Mouse (Mus musculus) heart, embryonic 12.5 days (tissue): ENCODE measurements around the gene Ldb3. TPM values are rescaled to one million over a fixed set of nuclear protein-coding genes. Genes with fewer than 3 reads are reported as not detected.
A peak's percentile ranks its signal among the peaks of the same experiment; 100 is the strongest.

Experiments used
- ATAC-seq: fragments of 200-750 bp; cut with Nextera tagmentation; 2 replicates; pipeline ENCODE4 v1.8.0; 2017; ENCODE audit warnings: moderate TSS enrichment, moderate library complexity; ENCODE audit not compliant: insufficient number of reproducible peaks, low FRiP score
- H3K27ac ChIP-seq: fragments of 300-500 bp; sonication (generic); 2 replicates; pipeline ENCODE4 v1.5.1; 2016; ENCODE audit warnings: mild to moderate bottlenecking, moderate library complexity; ENCODE audit not compliant: poor library complexity, severe bottlenecking
- H3K27me3 ChIP-seq: fragments of 300-500 bp; sonication (generic); replicated peaks from 2 replicates; pipeline ENCODE4 v1.6.1; 2016; ENCODE audit warnings: mild to moderate bottlenecking, moderate library complexity
- H3K36me3 ChIP-seq: fragments of 300-500 bp; sonication (generic); 2 replicates; pipeline ENCODE4 v1.6.1; 2016; ENCODE audit warnings: mild to moderate bottlenecking, moderate library complexity
- H3K4me1 ChIP-seq: fragments of 300-500 bp; sonication (generic); replicated peaks from 2 replicates; pipeline ENCODE4 v1.6.1; 2016; ENCODE audit warnings: mild to moderate bottlenecking
- H3K4me2 ChIP-seq: fragments of 300-500 bp; sonication (generic); 2 replicates; pipeline ENCODE4 v1.6.1; 2016; ENCODE audit warnings: mild to moderate bottlenecking, moderate library complexity
- H3K4me3 ChIP-seq: fragments of 300-500 bp; sonication (generic); 2 replicates; pipeline ENCODE4 v1.5.1; 2016; ENCODE audit warnings: mild to moderate bottlenecking
- H3K9ac ChIP-seq: fragments of 300-500 bp; sonication (generic); 2 replicates; pipeline ENCODE4 v1.6.1; 2016; ENCODE audit warnings: mild to moderate bottlenecking, moderate library complexity
- H3K9me3 ChIP-seq: fragments of 300-500 bp; sonication (generic); replicated peaks from 2 replicates; pipeline ENCODE4 v1.6.1; 2016; ENCODE audit warnings: mild to moderate bottlenecking, moderate library complexity
- WGBS: fragments of 180-500 bp; shearing (Covaris S2); methylation state at CpG from one replicate; pipeline ENCODE4 v1.1.7; 2016; 5-methylcytosine and 5-hydroxymethylcytosine counted together
- polyA plus RNA-seq: library from polyadenylated mRNA; unstranded; fragments of >200 nt; fragmentation: Nextera tagmentation; extraction: Ambion mirVana; gene quantifications from 2 replicates; pipeline ENCODE4 v1.2.1, GENCODE M21; 2016

Gene Ldb3
- polyA plus RNA-seq: 226 and 239 TPM in 2 replicates

DNA sequence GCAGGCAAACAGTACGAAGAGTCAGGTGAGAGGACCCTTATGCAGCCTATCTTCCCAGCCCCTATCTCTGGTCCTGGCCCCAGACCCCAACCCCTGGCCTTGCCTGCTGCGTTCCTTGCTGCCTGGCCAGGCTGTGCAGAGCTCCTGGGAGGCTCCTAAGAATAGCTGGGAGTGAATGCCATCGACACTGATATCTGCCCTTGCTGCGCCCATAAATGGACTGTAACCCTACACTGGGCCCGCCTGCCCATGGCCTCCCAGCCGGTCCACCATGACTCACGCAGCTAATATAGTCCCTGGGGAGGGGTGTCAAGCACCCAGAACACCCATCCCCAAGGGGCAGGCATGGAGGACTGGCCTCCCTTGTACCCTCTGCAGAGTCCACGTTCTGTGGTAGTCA lies at the start of gene Ldb3:
TSS of gene Ldb3 (minus strand) at position 185 of the 400 bp plus-strand sequence.
- Histone ChIP-seq H3K9me3 (no peaks in the 10 kb centered on the region), H3K27me3 (no peaks in the 10 kb centered on the region), H3K27ac (peak within 1 kb of the TSS; percentile 95), H3K4me1 (peaks cover 75% of the 10 kb centered on the region), H3K4me3 (peak within 1 kb of the TSS; percentile 59), H3K9ac (peak within 1 kb of the TSS; percentile 93), H3K4me2 (peak within 1 kb of the TSS; percentile 70), H3K36me3 (peaks cover 18% of the 10 kb centered on the region)
- 28% methylated on average over 8 of the region's 8 CpGs for WGBS
- ATAC-seq: peak; percentile 71

DNA sequence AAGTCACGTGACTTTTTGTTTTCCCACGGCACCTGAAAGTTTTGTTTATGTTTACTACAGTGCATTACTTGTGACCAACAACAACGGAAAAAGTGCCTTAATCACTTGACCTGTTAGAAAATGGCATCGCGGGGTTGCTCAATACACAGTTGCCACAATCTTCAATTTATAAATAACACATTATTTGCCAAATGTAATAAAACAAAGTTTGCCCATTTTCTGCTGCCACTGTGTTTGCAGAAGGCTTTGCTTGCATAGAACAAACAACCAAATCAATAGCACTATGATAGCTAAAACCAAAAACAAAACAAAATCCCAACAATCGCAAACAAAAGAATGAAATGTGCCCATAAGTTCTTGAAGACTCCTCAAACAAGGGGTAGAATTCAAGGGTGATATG lies 47.2 kb upstream of the Ldb3 start:
- H3K27me3 ChIP-seq: no peaks in the 10 kb centered on the region
- no peaks in the 10 kb centered on the region for H3K4me1 ChIP-seq
- WGBS: 83% methylated on average over 6 of the region's 6 CpGs
- H3K9ac ChIP-seq: no peak overlapping the region
- ATAC-seq: no peak
- H3K36me3 ChIP-seq: no peaks in the 10 kb centered on the region
- no peak overlapping the region for H3K4me3 ChIP-seq
- no peak overlapping the region for H3K4me2 ChIP-seq
- no peaks in the 10 kb centered on the region for H3K9me3 ChIP-seq
- H3K27ac ChIP-seq: no peak overlapping the region

DNA sequence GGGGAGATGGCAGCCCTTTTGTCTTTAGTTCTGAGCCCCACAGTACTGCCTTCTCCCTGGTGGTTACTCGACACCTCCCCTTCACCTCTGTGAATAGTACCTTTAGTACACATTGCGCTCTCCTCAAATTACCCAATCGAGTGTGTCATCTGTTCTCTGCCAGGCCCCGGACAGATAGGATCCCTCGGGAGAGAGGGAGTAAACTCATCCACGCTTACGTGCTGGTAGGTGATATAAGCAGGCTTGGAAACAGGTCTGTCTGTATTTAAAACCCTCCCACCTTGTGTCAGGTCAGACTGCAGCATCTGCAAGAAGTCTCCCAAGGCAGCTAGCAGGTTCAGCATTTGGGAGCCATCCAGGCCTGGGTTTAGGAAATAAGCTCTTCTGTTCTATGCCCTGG lies 46.7 kb upstream of the Ldb3 start:
- no peaks in the 10 kb centered on the region for H3K9me3 ChIP-seq
- H3K36me3 ChIP-seq: no peaks in the 10 kb centered on the region
- no peak overlapping the region for H3K4me3 ChIP-seq
- no peak overlapping the region for H3K4me2 ChIP-seq
- H3K9ac ChIP-seq: no peak overlapping the region
- ATAC-seq: no peak
- H3K4me1 ChIP-seq: no peaks in the 10 kb centered on the region
- WGBS: 39% methylated on average over 7 of the region's 7 CpGs
- H3K27ac ChIP-seq: no peak overlapping the region
- no peaks in the 10 kb centered on the region for H3K27me3 ChIP-seq

DNA sequence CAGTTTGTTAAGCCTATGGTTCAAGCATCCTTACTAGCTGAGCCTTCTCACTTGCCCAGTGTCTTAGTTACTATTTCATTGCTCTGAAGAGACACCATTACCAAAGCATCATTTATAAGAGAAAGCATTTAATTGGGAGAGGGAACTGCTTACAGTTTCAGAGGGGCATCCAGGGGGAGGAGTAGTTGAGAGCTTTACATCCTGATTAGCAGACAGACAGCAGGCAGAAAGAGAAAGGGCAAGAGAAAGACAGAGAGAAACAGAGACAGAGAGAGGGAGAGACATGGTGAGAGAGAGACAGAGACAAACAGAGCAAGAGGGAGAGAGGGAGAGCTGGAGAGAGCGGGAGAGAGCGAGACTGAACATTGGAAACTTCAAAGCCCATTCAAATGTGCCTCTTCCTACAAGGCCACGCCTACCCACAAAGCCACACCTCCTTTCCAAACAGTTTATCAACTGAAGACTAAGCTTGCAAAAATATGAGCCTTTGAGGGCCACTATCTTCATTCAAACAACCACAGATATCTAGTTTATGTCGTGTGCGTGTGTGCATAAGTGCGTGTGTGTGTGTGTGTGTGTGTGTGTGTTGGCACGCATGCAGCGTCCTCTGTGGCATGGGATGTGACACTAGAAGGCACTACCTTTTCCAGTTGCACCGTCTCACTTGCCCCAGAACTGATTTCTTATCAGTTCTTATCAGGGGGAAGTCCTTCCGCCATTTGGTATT lies 44.4 kb upstream of the Ldb3 start:
- Histone ChIP-seq H3K36me3 (no peaks in the 10 kb centered on the region), H3K27me3 (no peaks in the 10 kb centered on the region), H3K9ac (no peak overlapping the region), H3K9me3 (no peaks in the 10 kb centered on the region), H3K27ac (no peak overlapping the region), H3K4me3 (no peak overlapping the region), H3K4me1 (no peaks in the 10 kb centered on the region), H3K4me2 (no peak overlapping the region)
- ATAC-seq: no peak
- WGBS: 49% methylated on average over 10 of the region's 10 CpGs

DNA sequence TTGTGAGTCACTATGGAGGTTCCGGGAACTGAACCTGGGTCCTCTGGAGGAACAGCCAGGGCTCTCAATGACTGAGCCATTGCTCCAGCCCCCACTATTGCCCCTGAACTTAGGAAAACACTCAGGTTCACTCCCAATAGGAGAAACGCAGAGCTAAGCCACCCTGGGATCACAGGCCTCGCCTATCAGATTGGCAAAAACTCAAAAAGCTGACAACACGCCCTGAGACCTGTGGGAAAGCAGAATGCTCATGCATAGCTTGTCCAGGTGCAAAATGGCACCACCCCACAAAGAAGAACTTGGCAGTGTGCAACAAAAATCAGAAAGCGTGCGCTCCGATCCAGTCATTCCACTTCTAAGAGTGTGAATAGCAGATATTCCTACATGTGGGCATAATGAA lies 38.3 kb upstream of the Ldb3 start:
- H3K27me3 ChIP-seq: no peaks in the 10 kb centered on the region
- H3K27ac ChIP-seq: no peak overlapping the region
- H3K4me3 ChIP-seq: no peak overlapping the region
- H3K36me3 ChIP-seq: no peaks in the 10 kb centered on the region
- WGBS: 82% methylated on average over 7 of the region's 7 CpGs
- no peak overlapping the region for H3K9ac ChIP-seq
- no peak overlapping the region for H3K4me2 ChIP-seq
- H3K4me1 ChIP-seq: peaks cover 13% of the 10 kb centered on the region
- H3K9me3 ChIP-seq: no peaks in the 10 kb centered on the region
- no peak for ATAC-seq

DNA sequence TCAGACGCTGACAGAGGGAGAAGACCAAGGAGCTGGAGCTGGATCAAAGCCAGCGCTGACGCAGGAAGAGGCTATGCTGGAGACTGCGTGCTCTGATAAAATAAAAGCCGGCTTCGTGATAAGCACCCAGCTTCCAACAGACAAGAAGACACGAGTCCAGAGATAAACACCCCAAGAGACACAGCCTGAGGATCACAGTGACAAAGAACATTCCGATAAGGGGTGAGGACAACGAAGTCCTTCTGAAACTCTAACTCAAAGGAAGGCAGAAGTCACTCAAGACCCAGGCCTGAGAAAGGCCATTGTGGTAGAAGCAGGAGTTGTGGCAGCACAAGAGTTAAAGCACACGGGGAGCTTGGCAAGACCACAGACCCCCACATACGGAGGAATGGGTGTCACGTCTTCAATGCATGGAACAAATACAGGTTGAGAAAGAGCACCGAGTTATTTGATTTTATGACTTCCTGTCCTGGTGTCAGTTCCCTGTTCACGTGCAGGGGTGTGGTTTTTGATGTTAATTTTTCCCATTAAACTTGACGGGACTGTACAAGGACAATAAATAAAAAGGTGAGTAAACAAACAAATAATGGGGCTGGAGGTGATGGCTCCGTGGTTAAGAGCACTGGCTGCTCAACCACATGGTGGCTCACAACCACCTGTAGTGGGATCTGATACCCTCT lies 35.2 kb upstream of the Ldb3 start:
- Histone ChIP-seq H3K4me3 (no peak overlapping the region), H3K27ac (no peak overlapping the region)
- peak; percentile 61; the same call in 1 of the 2 replicates for ATAC-seq

DNA sequence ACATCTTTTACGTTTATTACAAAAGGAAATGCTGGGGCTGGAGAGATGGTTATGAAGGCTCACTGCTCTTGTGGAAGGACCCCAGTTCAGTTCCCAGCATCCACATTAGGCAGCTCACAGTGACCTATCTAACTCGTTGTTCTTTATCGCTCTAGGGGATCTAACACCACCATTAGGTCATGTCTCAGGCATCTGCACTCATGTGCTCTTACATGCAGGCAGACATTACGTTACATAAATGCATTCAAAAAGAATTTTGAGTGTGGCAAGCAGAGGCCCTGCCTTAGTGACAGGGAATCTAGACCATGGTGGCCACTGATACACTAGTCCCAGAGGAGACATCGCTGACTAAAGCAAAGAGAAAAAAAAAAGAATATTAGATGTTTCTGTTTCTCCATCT lies 34.6 kb upstream of the Ldb3 start:
- Histone ChIP-seq H3K27me3 (peaks cover 7% of the 10 kb centered on the region; the same call in 1 of the 2 replicates), H3K9me3 (no peaks in the 10 kb centered on the region), H3K9ac (no peak overlapping the region), H3K4me3 (no peak overlapping the region), H3K4me1 (peaks cover 21% of the 10 kb centered on the region), H3K4me2 (0 out of 2 replicates have a peak overlapping the region, but pooled peaks have one; percentile 5), H3K36me3 (no peaks in the 10 kb centered on the region), H3K27ac (peak overlapping the region; percentile 16; the same call in 1 of the 2 replicates)
- WGBS: 62% methylated on average over 5 of the region's 5 CpGs
- no peak for ATAC-seq

More for the DNA sequence above, 35.2 kb upstream of the Ldb3 start:
- Histone ChIP-seq H3K9me3 (no peaks in the 10 kb centered on the region), H3K27me3 (peaks cover 2% of the 10 kb centered on the region; the same call in 1 of the 2 replicates), H3K36me3 (no peaks in the 10 kb centered on the region), H3K4me1 (peaks cover 20% of the 10 kb centered on the region), H3K4me2 (peak overlapping the region; percentile 5; the same call in 1 of the 2 replicates), H3K9ac (no peak overlapping the region)
- 33% methylated on average over 16 of the region's 16 CpGs for WGBS

DNA sequence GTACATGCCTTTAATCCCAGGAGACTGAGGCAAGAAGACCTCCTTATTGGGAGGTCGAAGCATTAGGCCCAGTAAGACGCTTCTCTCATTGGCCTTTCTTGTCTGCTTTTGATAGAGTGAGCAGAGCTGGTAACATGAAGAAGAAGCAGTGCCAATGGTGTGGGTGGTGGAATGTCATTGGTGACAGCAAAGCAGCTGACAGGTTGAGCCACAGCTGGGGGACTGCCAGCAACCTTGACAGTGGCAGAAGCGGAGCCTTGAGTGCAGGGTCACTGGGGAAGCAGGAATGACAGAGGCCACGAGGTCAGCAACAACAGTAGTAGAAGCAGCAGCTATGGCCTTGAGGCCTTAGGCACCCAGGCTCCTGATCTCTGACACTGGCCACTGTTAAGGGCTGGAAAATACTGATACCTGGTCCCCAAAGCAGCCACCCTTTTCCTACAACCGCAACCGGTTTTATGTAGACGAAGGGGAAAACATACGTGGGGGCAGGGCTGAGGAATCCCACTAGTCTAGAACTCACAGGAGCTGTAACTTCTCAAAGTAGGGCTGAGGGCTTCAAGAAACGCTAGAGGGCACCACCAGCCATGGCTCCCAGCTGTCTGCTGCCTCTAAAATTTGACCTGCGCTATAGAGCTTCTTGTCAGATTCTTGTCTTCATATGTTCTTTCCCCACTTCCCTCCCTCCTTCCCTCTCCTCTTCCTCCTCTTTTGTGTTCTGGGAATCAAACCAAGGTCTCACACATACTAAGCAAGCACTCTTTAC lies 32.3 kb upstream of the Ldb3 start:
- Histone ChIP-seq H3K27ac (no peak overlapping the region), H3K9ac (no peak overlapping the region), H3K9me3 (no peaks in the 10 kb centered on the region), H3K4me3 (no peak overlapping the region), H3K4me1 (peaks cover 21% of the 10 kb centered on the region), H3K4me2 (no peak overlapping the region), H3K27me3 (peaks cover 17% of the 10 kb centered on the region), H3K36me3 (no peaks in the 10 kb centered on the region)
- 23% methylated on average over 10 of the region's 10 CpGs for WGBS
- no peak for ATAC-seq

DNA sequence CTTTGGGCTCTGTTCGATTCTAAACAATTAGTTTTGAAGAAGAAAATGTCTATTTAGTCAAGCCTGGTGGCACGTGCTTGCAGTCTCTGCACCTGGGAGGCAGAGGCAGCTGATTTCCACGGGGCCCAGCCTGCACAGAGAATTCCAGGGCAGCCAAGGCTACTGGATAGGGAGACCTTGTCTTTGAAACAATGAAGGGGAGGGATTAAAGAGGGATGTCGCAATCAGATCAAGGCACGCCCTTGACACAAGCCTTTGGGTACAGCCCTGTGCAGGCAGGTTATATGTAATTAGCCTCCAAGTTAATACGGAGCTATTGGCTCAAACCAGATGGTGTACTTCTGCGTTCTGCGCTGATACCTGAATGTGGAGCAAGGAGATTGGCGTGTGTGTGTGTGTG lies 30.3 kb upstream of the Ldb3 start:
- Histone ChIP-seq H3K4me2 (no peak overlapping the region), H3K4me3 (no peak overlapping the region), H3K4me1 (peaks cover 32% of the 10 kb centered on the region), H3K27ac (no peak overlapping the region), H3K36me3 (no peaks in the 10 kb centered on the region), H3K27me3 (peaks cover 28% of the 10 kb centered on the region), H3K9me3 (no peaks in the 10 kb centered on the region), H3K9ac (no peak overlapping the region)
- 34% methylated on average over 9 of the region's 9 CpGs for WGBS
- no peak for ATAC-seq

DNA sequence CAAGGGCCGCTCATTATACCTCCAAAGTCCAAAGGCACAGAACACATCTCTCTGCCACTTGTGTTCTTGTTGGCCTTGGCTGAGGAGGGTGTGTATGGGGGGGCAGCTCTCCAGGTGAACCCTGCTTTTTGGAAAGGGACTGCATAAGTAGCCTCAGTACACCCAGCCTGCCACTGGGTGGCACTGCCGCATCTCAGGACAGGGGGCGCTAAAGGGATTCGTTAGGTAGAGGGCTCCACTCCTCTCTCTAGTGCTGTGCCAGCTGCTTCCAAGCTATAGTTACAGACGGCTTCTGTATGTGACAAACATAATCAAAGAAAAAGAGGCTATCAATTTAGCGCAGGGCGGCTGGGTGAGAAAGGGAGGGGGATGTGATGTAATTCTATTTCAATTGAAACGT lies 28.3 kb upstream of the Ldb3 start:
- H3K9me3 ChIP-seq: no peaks in the 10 kb centered on the region
- 4% methylated on average over 8 of the region's 8 CpGs for WGBS
- no peak overlapping the region for H3K4me2 ChIP-seq
- peak; percentile 44; the same call in 1 of the 2 replicates for ATAC-seq
- no peaks in the 10 kb centered on the region for H3K36me3 ChIP-seq
- peaks cover 20% of the 10 kb centered on the region for H3K4me1 ChIP-seq
- no peak overlapping the region for H3K27ac ChIP-seq
- no peak overlapping the region for H3K9ac ChIP-seq
- H3K27me3 ChIP-seq: peaks cover 28% of the 10 kb centered on the region
- H3K4me3 ChIP-seq: no peak overlapping the region

DNA sequence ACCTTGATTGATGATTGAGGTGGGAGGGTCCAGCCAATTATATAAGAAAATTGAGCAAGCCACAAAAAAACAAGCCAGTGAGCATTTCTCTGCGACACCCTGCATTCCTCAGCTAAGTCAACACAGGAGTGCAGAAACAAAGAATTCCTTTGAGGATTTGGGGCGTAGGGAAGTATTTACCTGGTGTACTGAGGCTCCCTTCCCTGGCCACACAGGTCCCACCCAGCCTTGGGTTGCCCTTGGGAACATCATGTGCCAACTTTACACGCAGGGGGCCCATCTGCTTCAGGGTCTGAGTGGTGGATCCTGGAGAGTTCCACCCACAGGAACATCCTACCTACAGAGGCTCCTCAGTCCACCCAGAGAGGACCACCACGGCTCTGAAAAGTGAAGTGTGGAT lies 27.1 kb upstream of the Ldb3 start:
- WGBS: 62% methylated on average over 4 of the region's 4 CpGs
- H3K9ac ChIP-seq: no peak overlapping the region
- no peaks in the 10 kb centered on the region for H3K9me3 ChIP-seq
- H3K27me3 ChIP-seq: peaks cover 28% of the 10 kb centered on the region
- H3K4me3 ChIP-seq: no peak overlapping the region
- peak overlapping the region; percentile 77; the same call in 1 of the 2 replicates for H3K4me2 ChIP-seq
- no peak for ATAC-seq
- H3K27ac ChIP-seq: no peak overlapping the region
- peaks cover 16% of the 10 kb centered on the region for H3K4me1 ChIP-seq
- H3K36me3 ChIP-seq: no peaks in the 10 kb centered on the region
